Mouse (Mus musculus) v-Abl transformed pro-B cells (cell line): ENCODE results near the gene Ddr2.
"Not testable (repeated sequence)": the region's sequence is repeated elsewhere in the genome, so short reads cannot be mapped to it uniquely, and the experiment has no call there.

Source experiments
- in situ Hi-C, 2 experiments: fragments of 400-800 bp; cut with MboI; formaldehyde crosslinking; loops; one replicate each; pipeline ENCODE4 v1.15.1; 2025; ENCODE audit not compliant: unreplicated experiment in 2 of 2

The Ddr2 gene

GRCm38 (mm10) chr1:170109776-170110515 is 616 bp downstream of the Ddr2 start:
- in situ Hi-C loops: no loop called here

- in situ Hi-C loops: not testable (repeated sequence)
Observed at GRCm38 (mm10) chr1:170102814-170103213, 7.7 kb downstream of the Ddr2 start.

GRCm38 (mm10) chr1:170086631-170087030 is 23.9 kb downstream of the Ddr2 start:
- in situ Hi-C loops: no loop called here

- in situ Hi-C loops: no loop called here
Observed at GRCm38 (mm10) chr1:170084151-170084796, 26.3 kb downstream of the Ddr2 start.

GRCm38 (mm10) chr1:170080907-170081306 is 29.7 kb downstream of the Ddr2 start:
- in situ Hi-C loops: no loop called here

- in situ Hi-C loops: no loop called here
Observed at GRCm38 (mm10) chr1:170079465-170079864, 31.1 kb downstream of the Ddr2 start.

GRCm38 (mm10) chr1:170076339-170076738 is 34.2 kb downstream of the Ddr2 start:
- in situ Hi-C loops: no loop called here

GRCm38 (mm10) chr1:170073768-170074167 is 36.8 kb downstream of the Ddr2 start:
- in situ Hi-C loops: no loop called here

GRCm38 (mm10) chr1:170069143-170069542 is 41.4 kb downstream of the Ddr2 start:
- in situ Hi-C loops: no loop called here

GRCm38 (mm10) chr1:170065931-170066330 is 44.6 kb downstream of the Ddr2 start:
- in situ Hi-C loops: no loop called here

GRCm38 (mm10) chr1:170065009-170065408 is 45.6 kb downstream of the Ddr2 start:
- in situ Hi-C loops: no loop called here

GRCm38 (mm10) chr1:170064083-170064494 is 46.5 kb downstream of the Ddr2 start:
- in situ Hi-C loops: no loop called here

GRCm38 (mm10) chr1:170060214-170060613 is 50.3 kb downstream of the Ddr2 start:
- in situ Hi-C loops: no loop called here

- in situ Hi-C loops: no loop called here
Observed at GRCm38 (mm10) chr1:170059347-170059746, 51.2 kb downstream of the Ddr2 start.

- in situ Hi-C loops: no loop called here
Observed at GRCm38 (mm10) chr1:170058051-170058450, 52.5 kb downstream of the Ddr2 start.

GRCm38 (mm10) chr1:170057607-170058006 is 53.0 kb downstream of the Ddr2 start:
- in situ Hi-C loops: no loop called here

- in situ Hi-C loops: no loop called here
Observed at GRCm38 (mm10) chr1:170056921-170057320, 53.6 kb downstream of the Ddr2 start.

GRCm38 (mm10) chr1:170056214-170056613 is 54.3 kb downstream of the Ddr2 start:
- in situ Hi-C loops: no loop called here

- in situ Hi-C loops: no loop called here
Observed at GRCm38 (mm10) chr1:170052469-170053065, 58.0 kb downstream of the Ddr2 start.

- in situ Hi-C loops: no loop called here
Observed at GRCm38 (mm10) chr1:170051631-170052177, 58.9 kb downstream of the Ddr2 start.

GRCm38 (mm10) chr1:170048434-170048833 is 62.1 kb downstream of the Ddr2 start:
- in situ Hi-C loops: no loop called here
